Mouse (Mus musculus): ENCODE data around the gene 9530053A07Rik.
"Not testable (repeated sequence)": the region's sequence is repeated elsewhere in the genome, so short reads cannot be mapped to it uniquely, and the experiment has no call there.

Gene 9530053A07Rik

DNA sequence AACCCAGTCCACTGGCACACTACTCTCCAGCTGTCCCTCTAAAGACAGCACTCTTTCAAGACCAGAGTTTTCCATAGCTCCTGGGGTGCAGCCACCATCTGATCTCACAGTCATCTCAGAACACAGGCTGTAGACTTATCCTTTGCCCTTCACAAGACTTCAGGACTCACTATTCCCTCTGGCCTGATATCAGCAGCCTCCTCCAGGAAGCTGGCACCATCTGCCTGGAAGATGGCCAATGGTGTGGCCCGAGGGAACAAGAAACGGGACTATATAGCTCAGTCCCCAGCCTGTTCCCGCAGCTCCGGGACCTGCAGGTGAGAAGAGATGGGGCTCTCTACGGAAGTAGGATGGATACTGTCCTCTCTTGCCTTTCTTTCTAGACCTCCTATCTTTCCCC lies at the start of gene 9530053A07Rik:
Gene 9530053A07Rik, plus strand, starts transcription at position 301 of the 400 bp plus-strand sequence.
- DNase-seq (ENCODE audit: low read depth in 2 of 2, low spot score in 2 of 2) = no peak

DNA sequence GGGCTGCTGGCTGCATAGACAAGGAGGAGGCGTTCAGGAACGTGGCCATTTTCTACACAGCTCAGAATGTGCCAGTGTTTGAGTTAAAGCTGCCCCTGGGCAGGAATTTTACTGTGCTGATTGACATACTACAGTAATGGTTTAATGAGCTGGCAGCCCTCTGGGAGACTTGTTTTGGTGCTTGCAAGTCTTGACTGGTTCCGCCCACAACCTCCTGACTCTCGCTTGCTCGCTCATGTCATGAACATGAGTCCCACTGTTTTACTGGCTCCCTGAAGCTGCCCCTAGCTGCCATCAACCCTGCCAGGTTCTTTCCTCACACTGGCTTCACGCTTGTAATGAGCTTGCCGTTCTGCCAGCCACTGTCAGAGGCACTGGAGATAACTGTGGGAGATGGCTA lies 45.1 kb upstream of the 9530053A07Rik start:
- DNase-seq (ENCODE audit: low read depth in 2 of 2, low spot score in 2 of 2) = no peak

DNA sequence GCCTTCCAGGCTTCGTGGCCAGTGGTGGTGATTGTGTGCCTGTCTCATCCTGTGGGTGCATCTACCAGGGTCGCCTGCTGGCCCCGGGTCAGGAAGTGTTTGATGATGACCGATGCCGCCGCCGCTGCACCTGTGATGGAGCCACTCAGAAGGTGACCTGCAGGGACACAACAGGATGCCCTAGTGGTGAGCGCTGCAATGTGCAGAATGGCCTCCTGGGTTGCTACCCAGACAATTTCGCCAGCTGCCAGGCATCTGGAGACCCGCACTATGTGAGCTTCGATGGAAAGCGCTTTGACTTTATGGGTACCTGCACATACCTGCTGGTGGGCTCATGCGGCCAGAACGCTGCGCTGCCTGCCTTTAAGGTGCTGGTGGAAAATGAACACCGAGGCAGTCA lies 43.0 kb upstream of the 9530053A07Rik start:
- DNase-seq (ENCODE audit: low read depth in 2 of 2, low spot score in 2 of 2) = no peak

DNA sequence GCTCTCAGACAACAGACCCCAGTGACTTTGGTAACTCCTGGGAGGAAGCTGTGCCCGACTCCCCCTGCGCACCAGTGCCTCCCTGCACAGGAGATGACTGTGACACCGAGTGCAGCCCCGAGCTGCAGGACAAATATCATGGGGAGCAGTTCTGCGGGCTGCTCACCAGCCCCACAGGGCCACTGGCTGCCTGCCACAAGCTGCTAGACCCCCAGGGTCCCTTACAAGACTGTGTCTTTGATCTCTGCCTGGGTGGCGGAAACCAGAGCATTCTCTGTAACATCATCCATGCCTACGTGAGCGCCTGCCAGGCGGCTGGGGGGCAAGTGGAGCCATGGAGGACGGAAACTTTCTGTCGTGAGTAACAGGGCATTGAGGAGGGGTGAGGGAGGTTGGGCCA lies 35.7 kb upstream of the 9530053A07Rik start:
- DNase-seq (ENCODE audit: low read depth in 2 of 2, low spot score in 2 of 2) = no peak

DNA sequence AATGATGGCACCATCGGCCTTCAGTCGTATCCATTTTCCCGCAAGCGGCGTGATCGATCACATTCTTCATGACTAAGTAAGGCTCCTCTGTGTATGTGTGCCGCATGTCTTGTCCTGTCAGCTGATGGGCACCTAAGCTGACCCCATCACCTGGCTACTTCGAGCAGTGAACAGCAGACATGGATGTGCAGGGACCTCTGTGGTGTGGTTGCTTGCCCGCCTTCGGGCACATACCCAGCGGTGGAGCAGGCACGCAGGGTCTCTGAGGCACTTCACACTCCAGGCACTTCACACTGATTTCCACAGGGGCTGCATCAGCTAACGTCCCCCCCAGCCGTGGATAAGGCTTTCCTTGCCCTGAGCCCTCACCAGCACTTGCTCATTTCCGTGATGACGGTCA lies 30.2 kb upstream of the 9530053A07Rik start:
- no peak for DNase-seq (ENCODE audit: low read depth in 2 of 2, low spot score in 2 of 2)

DNA sequence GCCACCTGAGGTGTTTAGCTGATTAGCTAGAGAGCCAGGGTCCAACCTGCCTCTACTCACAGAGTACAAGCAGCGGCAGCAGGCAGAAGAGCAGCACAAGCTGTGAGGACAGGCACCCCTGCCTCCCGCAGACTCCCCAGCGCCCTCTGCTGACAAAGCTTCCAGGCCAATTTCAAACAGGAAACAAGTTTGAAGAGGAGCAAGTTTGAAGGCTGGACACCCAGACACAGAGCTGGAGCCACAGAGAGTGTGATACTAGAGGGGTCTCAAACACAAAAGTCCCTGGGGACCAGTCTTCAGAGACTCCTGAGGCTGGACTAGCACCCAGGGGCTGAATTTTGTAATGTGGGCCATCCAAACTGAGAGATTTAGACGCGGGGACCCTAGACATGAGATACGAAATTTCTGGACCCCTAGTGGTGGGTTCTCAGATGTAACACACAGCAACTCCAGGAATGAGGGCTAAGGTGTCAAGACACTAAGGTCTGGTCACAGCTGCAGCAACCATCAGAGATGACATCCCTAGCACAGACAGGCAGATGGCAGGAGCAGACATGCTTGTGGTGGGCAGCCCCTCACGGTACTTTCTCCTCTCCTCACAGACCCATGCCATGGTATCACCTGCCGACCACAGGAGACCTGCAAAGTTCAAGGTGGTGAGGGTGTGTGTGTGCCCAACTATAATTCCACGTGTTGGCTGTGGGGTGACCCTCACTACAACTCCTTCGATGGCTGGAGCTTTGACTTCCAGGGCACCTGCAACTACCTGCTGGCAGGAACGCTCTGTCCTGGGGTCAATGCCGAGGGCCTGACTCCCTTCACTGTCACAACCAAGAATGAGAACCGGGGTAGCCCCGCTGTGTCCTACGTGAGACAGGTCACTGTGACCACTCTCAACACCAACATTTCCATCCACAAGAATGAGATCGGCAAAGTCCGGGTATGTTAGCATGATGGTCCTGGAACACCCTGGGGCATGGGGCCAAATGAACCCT lies 28.4 kb upstream of the 9530053A07Rik start:
- DNase-seq (ENCODE audit: low read depth in 2 of 2, low spot score in 2 of 2) = peak in 1 of 2 experiments; percentile 24

DNA sequence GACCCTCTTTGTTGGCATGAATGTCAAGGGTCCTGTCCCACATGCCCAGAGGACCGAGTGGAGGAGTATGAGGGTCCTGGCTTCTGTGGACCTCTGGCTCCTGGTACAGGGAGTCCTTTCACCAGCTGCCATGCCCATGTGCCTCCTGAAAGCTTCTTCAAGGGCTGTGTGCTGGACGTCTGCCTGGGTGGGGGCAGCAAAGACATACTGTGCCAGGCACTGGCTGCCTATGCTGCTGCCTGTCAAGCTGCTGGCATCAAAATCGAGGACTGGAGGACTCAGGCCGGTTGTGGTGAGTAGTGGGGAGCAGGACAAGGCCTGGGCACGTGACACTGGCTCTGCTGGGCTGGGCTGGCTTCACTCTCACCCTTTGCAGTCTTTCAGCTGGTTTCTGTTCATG lies 26.3 kb upstream of the 9530053A07Rik start:
- not testable (repeated sequence) for DNase-seq (ENCODE audit: low read depth in 2 of 2, low spot score in 2 of 2)

DNA sequence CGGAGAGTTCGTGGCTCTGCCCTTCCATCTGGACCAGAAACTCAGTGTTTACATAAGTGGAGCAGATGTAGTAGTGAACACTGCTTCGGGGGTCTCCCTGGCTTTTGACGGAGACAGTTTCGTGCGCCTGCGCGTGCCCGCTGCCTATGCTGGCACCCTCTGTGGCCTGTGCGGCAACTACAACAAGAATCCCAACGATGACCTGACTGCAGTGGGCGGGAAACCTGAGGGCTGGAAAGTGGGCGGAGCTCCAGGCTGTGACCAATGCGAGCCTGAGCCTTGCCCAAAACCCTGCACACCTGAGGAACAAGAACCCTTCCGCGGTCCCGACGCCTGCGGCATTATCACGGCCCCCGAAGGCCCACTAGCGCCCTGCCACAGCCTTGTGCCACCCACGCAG lies 24.6 kb upstream of the 9530053A07Rik start:
- no peak for DNase-seq (ENCODE audit: low read depth in 2 of 2, low spot score in 2 of 2)

DNA sequence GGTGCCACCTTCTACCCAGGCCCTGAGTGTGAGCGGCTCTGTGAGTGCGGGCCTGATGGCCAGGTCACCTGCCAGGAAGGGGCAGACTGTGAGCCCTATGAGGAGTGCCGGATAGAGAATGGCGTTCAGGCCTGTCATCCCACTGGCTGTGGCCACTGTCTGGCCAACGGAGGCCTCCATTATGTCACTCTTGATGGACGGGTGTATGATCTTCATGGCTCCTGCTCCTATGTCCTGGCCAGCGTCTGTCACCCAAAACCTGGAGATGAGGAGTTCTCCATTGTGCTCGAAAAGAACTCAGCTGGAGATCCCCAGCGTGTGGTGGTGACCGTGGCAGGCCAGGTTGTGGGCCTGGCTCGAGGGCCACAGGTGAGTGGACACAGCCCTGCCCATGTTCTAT lies 23.0 kb upstream of the 9530053A07Rik start:
- no peak for DNase-seq (ENCODE audit: low read depth in 2 of 2, low spot score in 2 of 2)

DNA sequence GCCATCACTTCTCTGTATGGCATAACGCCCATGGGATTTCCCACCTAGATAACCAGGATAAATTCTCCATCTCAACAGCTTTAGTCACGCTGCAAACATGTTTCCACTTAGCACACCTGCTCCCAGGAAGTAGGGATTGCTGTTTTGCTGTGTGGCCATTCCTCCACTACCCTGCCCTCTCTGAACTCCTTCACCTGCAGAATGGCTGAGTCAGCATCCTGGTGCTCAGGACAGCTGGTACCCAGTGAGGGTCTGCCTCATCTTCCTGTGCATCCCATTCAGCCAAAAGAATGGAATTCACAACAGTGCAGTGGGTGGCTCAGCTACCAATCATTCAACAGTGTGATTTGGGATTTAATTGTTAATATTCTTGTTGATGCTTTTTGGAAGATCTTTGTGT lies 14.6 kb upstream of the 9530053A07Rik start:
- DNase-seq (ENCODE audit: low read depth in 2 of 2, low spot score in 2 of 2) = no peak

DNA sequence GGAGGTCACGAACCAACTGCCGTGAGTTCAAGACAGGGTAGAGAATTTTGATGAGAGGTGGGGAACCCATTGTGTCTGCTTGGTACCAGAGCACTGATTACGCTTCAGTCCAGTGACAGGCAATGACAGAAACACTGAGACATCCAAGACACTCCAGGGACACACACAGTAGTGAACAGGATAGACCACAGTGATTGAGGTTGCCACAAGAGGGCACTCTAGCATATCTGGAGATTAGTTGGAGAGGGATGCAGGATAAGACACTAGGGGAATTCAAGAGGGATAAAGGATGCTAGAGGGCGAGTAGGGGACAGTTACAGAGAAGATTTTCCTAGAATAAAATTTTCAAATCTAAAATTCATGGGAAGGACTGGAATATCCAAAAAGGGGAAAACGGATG lies 8.3 kb downstream of the 9530053A07Rik start:
- no peak for DNase-seq (ENCODE audit: low read depth in 2 of 2, low spot score in 2 of 2)

DNA sequence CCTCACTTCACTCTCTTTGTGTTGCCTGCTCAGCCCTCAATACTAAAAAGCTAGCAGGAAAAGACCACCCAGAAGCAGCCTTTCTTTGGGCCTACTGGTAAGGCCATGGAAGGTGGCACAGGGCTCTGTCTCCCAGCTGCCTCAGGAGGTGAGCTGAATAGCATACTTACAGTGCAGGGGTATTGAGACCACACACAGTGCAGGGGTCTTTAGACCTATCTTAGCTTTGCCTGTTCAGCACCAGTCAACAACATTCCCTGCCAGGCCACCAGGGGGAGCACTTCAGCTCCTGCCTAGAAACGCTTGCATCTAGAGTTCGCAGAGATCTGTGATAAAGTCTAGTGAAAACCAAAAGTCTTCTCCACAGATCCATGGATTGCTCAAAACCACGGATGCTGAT lies 19.0 kb downstream of the 9530053A07Rik start:
- peak; percentile 66 to 77 for DNase-seq (ENCODE audit: low read depth in 2 of 2, low spot score in 2 of 2)

DNA sequence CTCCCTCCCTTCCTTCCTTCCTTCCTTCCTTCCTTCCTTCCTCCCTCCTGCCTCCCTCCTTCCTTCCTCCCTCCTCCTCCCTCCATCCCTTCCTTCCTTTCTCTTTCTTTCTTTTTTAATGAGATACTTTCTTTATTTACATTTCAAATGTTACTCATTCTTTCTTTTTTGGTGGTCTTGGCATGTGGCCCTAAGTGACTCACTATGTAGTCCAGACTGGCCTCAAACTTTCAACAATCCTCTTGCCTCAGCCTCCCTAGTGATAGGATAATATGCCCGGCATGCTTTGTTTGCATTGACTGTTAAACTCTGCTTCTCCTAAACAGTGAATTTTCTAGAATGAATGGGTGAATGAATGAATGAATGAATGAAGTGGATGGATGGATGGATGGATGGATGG lies 20.6 kb downstream of the 9530053A07Rik start:
- DNase-seq (ENCODE audit: low read depth in 2 of 2, low spot score in 2 of 2) = no peak

DNA sequence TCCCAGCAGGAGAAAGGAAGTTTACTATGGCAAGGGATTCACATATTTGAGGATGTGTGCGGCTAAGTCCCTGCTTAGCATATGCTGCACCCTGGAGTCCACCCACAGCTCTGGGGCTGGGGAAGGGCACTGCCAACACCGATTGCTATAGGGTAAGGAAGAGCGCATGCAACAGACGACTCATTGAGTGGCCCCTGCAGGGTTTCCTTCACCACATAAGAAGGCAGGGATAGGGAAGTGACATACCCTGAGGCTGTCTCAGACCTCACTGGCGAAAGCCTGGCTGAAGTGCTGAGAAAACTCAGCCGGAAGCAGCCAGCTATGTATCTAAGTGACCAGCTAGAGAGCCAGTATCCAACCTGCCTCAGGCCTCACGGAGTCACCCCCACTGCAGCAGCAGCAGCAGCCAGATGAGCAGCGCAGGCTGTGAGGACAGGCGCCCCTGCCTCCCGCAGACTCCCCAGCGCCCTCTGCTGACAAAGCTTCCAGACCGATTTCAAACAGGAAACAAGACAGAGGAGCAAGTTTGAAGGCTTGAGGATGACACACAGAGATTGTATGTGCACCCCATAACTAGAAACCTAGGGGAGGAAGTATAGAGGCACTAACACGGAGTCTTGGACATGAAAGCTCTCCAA lies 22.4 kb downstream of the 9530053A07Rik start:
- DNase-seq (ENCODE audit: low read depth in 2 of 2, low spot score in 2 of 2) = peak; percentile 40 to 62

DNA sequence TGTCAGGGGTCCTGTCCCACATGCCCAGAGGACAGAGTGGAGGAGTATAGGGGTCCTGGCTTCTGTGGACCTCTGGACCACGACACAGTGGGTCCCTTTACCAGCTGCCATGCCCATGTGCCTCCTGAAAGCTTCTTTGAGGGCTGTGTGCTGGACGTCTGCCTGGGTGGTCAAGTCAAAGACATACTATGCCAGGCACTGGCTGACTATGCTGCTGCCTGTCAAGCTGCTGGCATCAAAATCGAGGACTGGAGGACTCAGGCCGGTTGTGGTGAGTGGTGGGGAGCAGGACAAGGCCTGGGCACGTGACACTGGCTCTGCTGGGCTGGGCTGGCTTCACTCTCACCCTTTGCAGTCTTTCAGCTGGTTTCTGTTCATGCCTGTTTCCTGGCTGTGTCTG lies 24.3 kb downstream of the 9530053A07Rik start:
- DNase-seq (ENCODE audit: low read depth in 2 of 2, low spot score in 2 of 2) = not testable (repeated sequence)

DNA sequence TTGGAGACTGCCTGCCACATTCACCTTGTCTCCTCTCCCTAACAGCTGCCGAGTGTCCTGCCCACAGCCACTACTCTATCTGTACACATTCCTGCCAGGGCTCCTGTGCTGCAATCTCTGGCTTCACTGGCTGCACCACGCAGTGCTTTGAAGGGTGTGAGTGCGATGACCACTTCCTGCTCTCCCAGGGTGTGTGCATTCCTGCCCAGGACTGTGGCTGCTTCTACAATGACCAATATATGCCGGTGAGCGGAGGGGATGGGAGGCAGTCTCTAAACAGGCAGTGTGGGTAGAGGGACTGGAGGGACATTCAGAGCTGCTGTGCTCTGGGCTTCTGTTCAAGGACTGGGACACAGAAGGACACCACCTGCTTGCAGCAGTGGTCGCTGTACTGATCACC lies 30.0 kb downstream of the 9530053A07Rik start:
- no peak for DNase-seq (ENCODE audit: low read depth in 2 of 2, low spot score in 2 of 2)

DNA sequence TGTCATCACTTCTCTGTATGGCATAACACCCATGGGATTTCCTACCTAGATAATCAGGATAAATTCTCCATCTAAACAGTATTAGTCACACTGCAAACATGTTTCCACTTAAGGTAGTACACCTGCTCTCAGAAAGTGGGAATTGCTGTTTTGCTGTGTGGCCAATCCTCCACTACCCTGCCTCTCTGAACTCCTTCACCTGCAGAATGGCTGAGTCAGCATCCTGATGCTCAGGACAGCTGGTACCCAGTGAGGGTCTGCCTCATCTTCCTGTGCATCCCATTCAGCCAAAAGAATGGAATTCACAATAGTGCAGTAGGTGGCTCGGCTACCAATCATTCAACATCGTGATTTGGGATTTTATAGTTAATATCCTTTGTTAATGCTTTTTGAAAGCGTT lies 30.6 kb downstream of the 9530053A07Rik start:
- no peak for DNase-seq (ENCODE audit: low read depth in 2 of 2, low spot score in 2 of 2)

DNA sequence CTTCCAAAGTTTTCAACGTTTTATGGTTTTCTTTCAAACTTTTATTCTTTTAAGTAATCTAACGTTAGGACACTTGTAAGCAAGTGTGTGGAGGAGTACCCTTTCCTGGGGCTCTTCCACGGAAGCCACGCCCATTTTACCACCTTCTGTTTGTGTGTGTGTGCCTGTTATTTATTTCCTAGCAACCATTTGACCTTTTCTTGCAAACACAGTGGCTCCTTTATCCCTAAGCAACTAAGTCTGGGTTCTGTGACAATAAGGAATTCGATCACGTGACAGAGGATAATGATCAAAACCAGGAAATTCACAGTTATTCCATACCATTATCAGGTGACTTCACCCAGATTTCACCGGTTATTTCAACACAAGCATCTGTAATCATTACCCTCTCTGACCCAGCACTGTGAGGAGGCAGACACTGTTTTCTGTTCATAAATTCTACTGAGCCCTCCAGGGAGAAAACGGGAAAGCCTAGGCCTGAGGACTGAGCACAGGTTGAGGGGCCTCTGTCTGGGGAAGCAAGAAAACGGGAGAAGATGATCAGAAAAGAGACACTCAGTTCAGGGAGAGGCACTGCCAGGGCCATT lies 32.0 kb downstream of the 9530053A07Rik start:
- DNase-seq (ENCODE audit: low read depth in 2 of 2, low spot score in 2 of 2) = no peak

DNA sequence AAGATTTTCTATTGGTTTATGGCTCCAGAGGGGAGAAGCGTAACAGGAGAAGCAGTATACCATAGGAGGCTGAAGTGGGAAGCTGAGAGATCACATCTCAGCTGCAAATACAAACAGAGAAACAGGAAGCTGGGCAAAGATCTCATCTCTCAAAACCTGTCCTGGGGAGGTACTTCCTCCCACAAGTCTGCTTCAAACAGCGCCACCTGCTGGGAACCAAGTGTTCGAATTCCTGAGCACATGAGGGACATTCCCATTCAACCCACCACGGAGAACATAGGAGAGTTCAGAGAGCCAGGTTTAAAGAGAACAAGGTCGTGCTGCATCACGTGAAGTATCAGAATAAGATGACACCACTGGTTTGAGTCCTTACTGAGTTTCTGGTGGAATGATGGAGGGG lies 36.1 kb downstream of the 9530053A07Rik start:
- no peak for DNase-seq (ENCODE audit: low read depth in 2 of 2, low spot score in 2 of 2)

DNA sequence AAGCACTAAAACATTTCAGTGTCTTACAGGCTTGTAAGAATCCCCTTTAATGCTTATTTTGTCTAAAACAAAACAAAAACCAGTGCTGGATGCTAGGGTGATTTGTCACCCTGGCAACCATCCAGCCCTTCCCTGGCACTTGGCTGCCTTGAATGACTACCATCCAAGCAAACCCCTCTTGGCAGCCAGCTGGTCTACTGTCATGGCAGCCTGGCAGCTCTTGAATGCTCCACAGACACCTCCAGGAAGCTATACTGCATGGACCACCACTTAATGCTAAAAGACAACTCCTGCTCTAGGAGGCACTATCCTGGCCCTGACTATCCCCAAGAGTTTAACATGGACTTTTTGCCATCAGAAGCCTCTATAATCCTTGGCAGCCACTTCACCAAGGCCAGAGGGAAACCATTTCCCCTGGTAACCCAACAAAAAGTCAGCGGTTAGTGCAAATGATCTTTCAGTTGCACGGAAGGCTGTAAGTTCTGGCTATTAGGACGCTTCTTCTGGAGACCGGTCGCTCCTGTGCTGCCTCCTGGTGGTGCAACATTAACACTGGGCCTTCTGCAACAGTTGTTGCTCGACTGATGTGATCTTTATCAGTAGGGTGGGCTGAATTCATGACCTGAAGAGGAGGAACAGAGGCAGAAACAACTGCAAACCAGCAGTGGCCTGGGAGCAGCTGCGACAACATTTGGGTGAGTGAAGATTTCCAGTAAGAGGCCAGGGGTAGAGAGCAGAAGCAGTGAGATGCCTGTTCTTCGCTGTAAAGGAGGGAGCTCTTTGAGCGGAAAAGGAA lies 39.3 kb downstream of the 9530053A07Rik start:
- DNase-seq (ENCODE audit: low read depth in 2 of 2, low spot score in 2 of 2) = peak; percentile 54 to 72
